In genomic region chr2:155742931-155743337, GRCm38 (mm10) we compare ENCODE assay signal across 9 mouse cellular contexts. TPM values are rescaled to one million over a fixed set of nuclear protein-coding genes. Genes with fewer than 3 reads are reported as not detected.
A peak's percentile ranks its signal among the peaks of the same experiment; 100 is the strongest.
DNase-seq lines count a peak whose midpoint lies in the region; ATAC-seq and TF ChIP-seq lines count a peak whose summit lies in the region.
"Had no signal": no experiment of that assay in that cellular context is flagged by ENCODE, and none has a peak within 500 bp of the region (broad histone marks: within the 10 kb centered on the region; RNA-seq: fewer than 3 reads in every experiment).

No protein-coding gene starts in this region.

- no peak overlapping the region for H3K4me3 ChIP-seq in spleen, adult 2 months (ENCODE audit: extremely low read depth, insufficient read depth, insufficient read length)
- no peak overlapping the region for H3K4me3 ChIP-seq in heart, embryonic 15.5 days
- no peak overlapping the region for H3K4me3 ChIP-seq in stomach, embryonic 15.5 days (replicated peaks)
- no peak overlapping the region for H3K4me3 ChIP-seq in forebrain, embryonic 15.5 days

- DNase-seq in spleen, adult 2 months (ENCODE audit: low read depth in 1 of 2, low spot score in 2 of 2) = no peak
- DNase-seq in spleen, adult 18-20 months = no peak
- DNase-seq in liver = peak; percentile 49
- DNase-seq in left cerebral cortex, adult 11 months (ENCODE audit: low spot score) = no peak
- no peak for DNase-seq in gastrocnemius, postnatal 36 days

- peak overlapping the region; percentile 7; the same call in 1 of the 2 replicates for H3K4me2 ChIP-seq in heart, embryonic 15.5 days
- no peak overlapping the region for H3K4me2 ChIP-seq in stomach, embryonic 15.5 days
- H3K4me2 ChIP-seq in forebrain, embryonic 15.5 days (replicated peaks) = no peak overlapping the region

- H3K9ac ChIP-seq in heart, embryonic 15.5 days = no peak overlapping the region
- H3K9ac ChIP-seq in stomach, embryonic 15.5 days = no peak overlapping the region
- no peak overlapping the region for H3K9ac ChIP-seq in forebrain, embryonic 15.5 days (replicated peaks)

- no peaks in the 10 kb centered on the region for H3K9me3 ChIP-seq in heart, embryonic 15.5 days (replicated peaks)
- no peaks in the 10 kb centered on the region for H3K9me3 ChIP-seq in stomach, embryonic 15.5 days
- no peaks in the 10 kb centered on the region for H3K9me3 ChIP-seq in forebrain, embryonic 15.5 days

- 0 out of 2 replicates have a peak overlapping the region, but pooled peaks have one; percentile 22 for H3K27ac ChIP-seq in spleen, adult 2 months (ENCODE audit: insufficient read depth, low read length)
- H3K27ac ChIP-seq in heart, embryonic 15.5 days = peak overlapping the region; percentile 70
- H3K27ac ChIP-seq in stomach, embryonic 15.5 days = peak overlapping the region; percentile 35; the same call in 1 of the 2 replicates
- H3K27ac ChIP-seq in forebrain, embryonic 15.5 days (replicated peaks) = no peak overlapping the region

- TF ChIP-seq POLR2A in spleen, adult 2 months (IDR thresholded peaks at IDR 0.05; ENCODE audit: low read depth, low read length) = no peak

- no peaks in the 10 kb centered on the region for H3K4me1 ChIP-seq in spleen, adult 2 months (ENCODE audit: control insufficient read depth, insufficient read depth, insufficient read length)
- H3K4me1 ChIP-seq in heart, embryonic 15.5 days (replicated peaks) = peaks cover 19% of the 10 kb centered on the region
- H3K4me1 ChIP-seq in stomach, embryonic 15.5 days = peaks cover 11% of the 10 kb centered on the region
- peaks cover 5% of the 10 kb centered on the region; the same call in 1 of the 2 replicates for H3K4me1 ChIP-seq in forebrain, embryonic 15.5 days

- no peaks in the 10 kb centered on the region for H3K36me3 ChIP-seq in spleen, adult 2 months (ENCODE audit: control insufficient read depth, insufficient read depth, low read length)
- no peaks in the 10 kb centered on the region for H3K36me3 ChIP-seq in heart, embryonic 15.5 days
- no peaks in the 10 kb centered on the region for H3K36me3 ChIP-seq in stomach, embryonic 15.5 days
- no peaks in the 10 kb centered on the region for H3K36me3 ChIP-seq in forebrain, embryonic 15.5 days

- no peak for TF ChIP-seq CTCF in spleen, adult 2 months (IDR thresholded peaks at IDR 0.05; ENCODE audit: extremely low read depth, insufficient read depth, insufficient read length, insufficient replicate concordance)

- H3K27me3 ChIP-seq in spleen, adult 2 months (ENCODE audit: control insufficient read depth, insufficient read depth, low read length) = peaks cover 2% of the 10 kb centered on the region; the same call in 1 of the 2 replicates
- no peaks in the 10 kb centered on the region for H3K27me3 ChIP-seq in heart, embryonic 15.5 days
- H3K27me3 ChIP-seq in stomach, embryonic 15.5 days (replicated peaks) = no peaks in the 10 kb centered on the region
- H3K27me3 ChIP-seq in forebrain, embryonic 15.5 days = no peaks in the 10 kb centered on the region

- intact Hi-C loops in gastrocnemius, postnatal 36 days (cut with DNase I) = no loop called here

- peak; percentile 87 for ATAC-seq in heart, embryonic 15.5 days (replicated peaks; ENCODE audit: insufficient number of reproducible peaks, insufficient read depth, low FRiP score, low read depth)
- peak; percentile 63 for ATAC-seq in stomach, embryonic 15.5 days (ENCODE audit: insufficient read depth, low FRiP score, low read depth)
- ATAC-seq in forebrain, embryonic 15.5 days (replicated peaks) = no peak

- 18% methylated on average over 12 of the region's 12 CpGs for WGBS in spleen, adult 2 months
- WGBS in heart, embryonic 15.5 days = 22% methylated on average over 12 of the region's 12 CpGs
- WGBS in stomach, embryonic 15.5 days = 44% methylated on average over 12 of the region's 12 CpGs
- 69% methylated on average over 12 of the region's 12 CpGs for WGBS in forebrain, embryonic 15.5 days

RNA-seq across cellular contexts. Expression of gene Gm17581, which starts 7.3 kb away (rescaled TPM):
- polyA plus RNA-seq in spleen, adult 2 months (2012; rRNA removed) = not detected in 2 replicates
- polyA plus RNA-seq in heart, embryonic 15.5 days (2015; fragmentation: Nextera tagmentation; extraction: Ambion mirVana) = not detected in 2 replicates
- polyA plus RNA-seq in stomach, embryonic 15.5 days (2015; fragmentation: Nextera tagmentation; extraction: Ambion mirVana) = not detected in 2 replicates
- not detected in 2 replicates for polyA plus RNA-seq in forebrain, embryonic 15.5 days (2015; fragmentation: Nextera tagmentation; extraction: Ambion mirVana)
- not detected for total RNA-seq in gastrocnemius, postnatal 36 days (2021)
- polyA plus RNA-seq: gonadal fat pad, adult 2 months had no signal

RNA-seq across cellular contexts. Expression of gene Procr, which starts 8.0 kb away (rescaled TPM):
- 9.0 and 10.5 TPM in 2 replicates for polyA plus RNA-seq in spleen, adult 2 months (2012; rRNA removed)
- polyA plus RNA-seq in heart, embryonic 15.5 days (2015; fragmentation: Nextera tagmentation; extraction: Ambion mirVana) = 8.0 and 8.3 TPM in 2 replicates
- polyA plus RNA-seq in stomach, embryonic 15.5 days (2015; fragmentation: Nextera tagmentation; extraction: Ambion mirVana) = 18.3 and 18.9 TPM in 2 replicates
- polyA plus RNA-seq in forebrain, embryonic 15.5 days (2015; fragmentation: Nextera tagmentation; extraction: Ambion mirVana) = 1.9 and 2.7 TPM in 2 replicates
- 10 to 100 TPM; 10.6 to 10.9 TPM for total RNA-seq in gastrocnemius, postnatal 36 days (2021)

RNA-seq across cellular contexts. Expression of gene Edem2, which starts 13.7 kb away (rescaled TPM):
- polyA plus RNA-seq in spleen, adult 2 months (2012; rRNA removed) = 65.0 and 70.8 TPM in 2 replicates
- polyA plus RNA-seq in heart, embryonic 15.5 days (2015; fragmentation: Nextera tagmentation; extraction: Ambion mirVana) = 20.3 and 29.3 TPM in 2 replicates
- 103 and 133 TPM in 2 replicates for polyA plus RNA-seq in stomach, embryonic 15.5 days (2015; fragmentation: Nextera tagmentation; extraction: Ambion mirVana)
- 42.4 and 46.5 TPM in 2 replicates for polyA plus RNA-seq in forebrain, embryonic 15.5 days (2015; fragmentation: Nextera tagmentation; extraction: Ambion mirVana)
- total RNA-seq in gastrocnemius, postnatal 36 days (2021) = 1 to 10 TPM; 3.7 to 4.2 TPM

RNA-seq across cellular contexts. Expression of gene Mmp24, which starts 32.2 kb away (rescaled TPM):
- 0.01 TPM in 1 of 2 replicates, not detected in the other for polyA plus RNA-seq in spleen, adult 2 months (2012; rRNA removed)
- 0.05 and 0.13 TPM in 2 replicates for polyA plus RNA-seq in heart, embryonic 15.5 days (2015; fragmentation: Nextera tagmentation; extraction: Ambion mirVana)
- 0.22 and 0.32 TPM in 2 replicates for polyA plus RNA-seq in stomach, embryonic 15.5 days (2015; fragmentation: Nextera tagmentation; extraction: Ambion mirVana)
- polyA plus RNA-seq in forebrain, embryonic 15.5 days (2015; fragmentation: Nextera tagmentation; extraction: Ambion mirVana) = 13.1 TPM in 2 replicates
- total RNA-seq in gastrocnemius, postnatal 36 days (2021) = not detected

RNA-seq across cellular contexts. Expression of gene Trpc4ap, which starts 50.8 kb away (rescaled TPM):
- 144 and 162 TPM in 2 replicates for polyA plus RNA-seq in spleen, adult 2 months (2012; rRNA removed)
- 83.0 and 101 TPM in 2 replicates for polyA plus RNA-seq in heart, embryonic 15.5 days (2015; fragmentation: Nextera tagmentation; extraction: Ambion mirVana)
- polyA plus RNA-seq in stomach, embryonic 15.5 days (2015; fragmentation: Nextera tagmentation; extraction: Ambion mirVana) = 115 and 126 TPM in 2 replicates
- polyA plus RNA-seq in forebrain, embryonic 15.5 days (2015; fragmentation: Nextera tagmentation; extraction: Ambion mirVana) = 172 and 180 TPM in 2 replicates
- total RNA-seq in gastrocnemius, postnatal 36 days (2021) = 10 to 100 TPM; 85.8 to 90.9 TPM
